Mouse (Mus musculus): ENCODE measurements around the gene Prss23. TPM values are rescaled to one million over a fixed set of nuclear protein-coding genes. Genes with fewer than 3 reads are reported as not detected.

The Prss23 gene
- polyA plus RNA-seq (2012), result 0.02 TPM in 1 of 2 replicates, not detected in the other

- H3K4me1 ChIP-seq (ENCODE audit: control insufficient read depth), result no peaks in the 10 kb centered on the region
- no peaks in the 10 kb centered on the region for H3K36me3 ChIP-seq (ENCODE audit: control insufficient read depth)
- H3K9me3 ChIP-seq (ENCODE audit: control insufficient read depth, low read length), result no peaks in the 10 kb centered on the region
- peaks cover 2% of the 10 kb centered on the region for H3K27me3 ChIP-seq (ENCODE audit: control insufficient read depth)
- no peak for TF ChIP-seq TAL1 (IDR thresholded peaks at IDR 0.05; ENCODE audit: low read length)
- no peak for TF ChIP-seq GATA1 (IDR thresholded peaks at IDR 0.05; ENCODE audit: low read length)
- H3K4me3 ChIP-seq (replicated peaks), result no peak within 1 kb of the TSS
Observed at GRCm38 (mm10) chr7:89526731-89527429, at the start of gene Prss23. TSS of gene Prss23 (minus strand) at chr7:89527187.

DNA sequence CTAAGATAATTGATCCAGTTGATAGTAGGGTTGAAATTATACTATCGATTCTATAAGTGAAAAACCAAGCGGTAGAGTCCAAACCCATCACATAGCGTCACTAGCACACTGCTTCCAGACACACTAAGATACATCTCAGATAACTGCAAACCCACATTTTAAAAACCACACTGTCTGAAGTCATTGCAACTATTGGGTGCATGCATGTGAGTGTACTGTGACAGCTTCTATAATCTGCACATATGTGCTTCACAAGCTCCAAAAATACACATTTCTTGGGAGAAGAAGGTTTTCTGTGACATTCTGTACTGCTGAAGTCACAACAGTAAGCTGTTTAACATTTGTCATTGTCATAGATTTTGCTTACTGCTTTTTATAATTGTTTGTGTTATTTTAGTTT lies 49.1 kb upstream of the Prss23 start:
- Histone ChIP-seq H3K4me3 (replicated peaks) (no peak overlapping the region), H3K36me3 (ENCODE audit: control insufficient read depth) (no peaks in the 10 kb centered on the region), H3K4me1 (ENCODE audit: control insufficient read depth) (no peaks in the 10 kb centered on the region), H3K9me3 (ENCODE audit: control insufficient read depth, low read length) (no peaks in the 10 kb centered on the region), H3K27me3 (ENCODE audit: control insufficient read depth) (no peaks in the 10 kb centered on the region)
- no peak for TF ChIP-seq TAL1 (IDR thresholded peaks at IDR 0.05; ENCODE audit: low read length)
- no peak for TF ChIP-seq GATA1 (IDR thresholded peaks at IDR 0.05; ENCODE audit: low read length)

DNA sequence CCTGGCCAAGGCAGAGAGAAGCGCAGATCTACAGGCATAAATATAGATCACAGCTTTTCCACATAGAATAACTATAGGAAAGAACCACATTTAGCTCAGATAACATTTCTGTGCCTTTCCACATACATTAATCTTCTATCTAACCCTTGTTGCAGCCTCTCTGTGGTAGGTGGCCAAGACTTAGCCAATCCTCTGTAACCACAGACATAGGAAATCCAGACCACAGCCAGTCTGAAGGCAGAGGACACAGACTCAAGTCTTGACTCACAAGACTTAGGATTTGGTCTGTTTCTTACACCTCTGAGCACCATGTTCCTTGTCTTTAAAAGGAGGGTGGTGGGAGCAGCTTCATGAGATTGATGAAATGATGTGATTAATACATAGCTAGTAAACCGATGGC lies 37.6 kb upstream of the Prss23 start:
- no peaks in the 10 kb centered on the region for H3K4me1 ChIP-seq (ENCODE audit: control insufficient read depth)
- H3K9me3 ChIP-seq (ENCODE audit: control insufficient read depth, low read length), result no peaks in the 10 kb centered on the region
- H3K36me3 ChIP-seq (ENCODE audit: control insufficient read depth), result no peaks in the 10 kb centered on the region
- no peak overlapping the region for H3K4me3 ChIP-seq (replicated peaks)
- H3K27me3 ChIP-seq (ENCODE audit: control insufficient read depth), result no peaks in the 10 kb centered on the region
- TF ChIP-seq GATA1 (IDR thresholded peaks at IDR 0.05; ENCODE audit: low read length), result no peak
- TF ChIP-seq TAL1 (IDR thresholded peaks at IDR 0.05; ENCODE audit: low read length), result no peak

GRCm38 (mm10) chr7:89563501-89563900 lies 36.5 kb upstream of the Prss23 start:
- Histone ChIP-seq H3K4me3 (replicated peaks) (no peak overlapping the region), H3K36me3 (ENCODE audit: control insufficient read depth) (no peaks in the 10 kb centered on the region), H3K9me3 (ENCODE audit: control insufficient read depth, low read length) (no peaks in the 10 kb centered on the region), H3K27me3 (ENCODE audit: control insufficient read depth) (no peaks in the 10 kb centered on the region), H3K4me1 (ENCODE audit: control insufficient read depth) (no peaks in the 10 kb centered on the region)
- no peak for TF ChIP-seq TAL1 (IDR thresholded peaks at IDR 0.05; ENCODE audit: low read length)
- no peak for TF ChIP-seq GATA1 (IDR thresholded peaks at IDR 0.05; ENCODE audit: low read length)

DNA sequence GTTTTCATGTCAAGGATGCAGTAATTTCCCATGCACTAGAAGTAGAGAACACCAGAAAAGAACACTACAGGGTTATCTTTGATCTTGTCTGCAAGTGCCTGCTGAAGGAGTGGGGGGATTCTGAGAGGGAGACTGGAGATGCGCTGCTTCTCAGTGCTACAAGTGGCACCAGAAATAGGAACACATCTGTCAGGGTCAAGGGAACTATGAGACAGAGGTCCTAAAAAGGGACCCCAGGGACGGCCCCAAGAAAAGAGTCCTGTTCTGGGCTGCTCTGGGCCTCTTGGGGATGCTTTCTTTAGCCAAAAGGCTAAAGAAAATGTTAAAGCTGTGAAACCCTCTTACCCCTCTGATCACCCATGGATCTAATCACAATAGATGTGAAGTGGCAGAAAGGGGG lies 35.2 kb upstream of the Prss23 start:
- TF ChIP-seq GATA1 (IDR thresholded peaks at IDR 0.05; ENCODE audit: low read length) (no peak), TAL1 (IDR thresholded peaks at IDR 0.05; ENCODE audit: low read length) (no peak)
- no peak overlapping the region for H3K4me3 ChIP-seq (replicated peaks)
- no peaks in the 10 kb centered on the region for H3K36me3 ChIP-seq (ENCODE audit: control insufficient read depth)
- H3K4me1 ChIP-seq (ENCODE audit: control insufficient read depth), result no peaks in the 10 kb centered on the region
- no peaks in the 10 kb centered on the region for H3K27me3 ChIP-seq (ENCODE audit: control insufficient read depth)
- H3K9me3 ChIP-seq (ENCODE audit: control insufficient read depth, low read length), result no peaks in the 10 kb centered on the region

DNA sequence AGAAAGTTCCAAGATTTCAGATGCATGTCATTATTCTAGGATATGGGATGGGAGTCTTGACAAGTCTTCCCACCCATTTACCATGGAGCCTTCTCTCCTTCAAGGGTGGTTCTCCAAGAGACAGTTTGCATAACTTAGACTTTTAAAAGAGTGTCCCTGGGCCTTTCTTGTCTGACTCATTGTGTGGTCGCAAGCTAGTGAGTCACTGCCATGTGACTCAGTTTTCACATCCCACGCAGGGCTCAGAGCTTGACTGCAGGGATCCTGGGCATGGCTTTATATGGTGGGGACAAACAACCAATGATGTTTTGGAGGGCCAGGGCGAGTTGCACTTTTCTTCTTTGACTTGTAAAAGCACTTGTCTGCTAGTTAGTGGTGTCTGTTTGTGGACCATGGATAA lies 34.0 kb upstream of the Prss23 start:
- no peak for TF ChIP-seq GATA1 (IDR thresholded peaks at IDR 0.05; ENCODE audit: low read length)
- no peak for TF ChIP-seq TAL1 (IDR thresholded peaks at IDR 0.05; ENCODE audit: low read length)
- H3K4me3 ChIP-seq (replicated peaks), result no peak overlapping the region
- H3K9me3 ChIP-seq (ENCODE audit: control insufficient read depth, low read length), result no peaks in the 10 kb centered on the region
- no peaks in the 10 kb centered on the region for H3K4me1 ChIP-seq (ENCODE audit: control insufficient read depth)
- H3K36me3 ChIP-seq (ENCODE audit: control insufficient read depth), result no peaks in the 10 kb centered on the region
- no peaks in the 10 kb centered on the region for H3K27me3 ChIP-seq (ENCODE audit: control insufficient read depth)

DNA sequence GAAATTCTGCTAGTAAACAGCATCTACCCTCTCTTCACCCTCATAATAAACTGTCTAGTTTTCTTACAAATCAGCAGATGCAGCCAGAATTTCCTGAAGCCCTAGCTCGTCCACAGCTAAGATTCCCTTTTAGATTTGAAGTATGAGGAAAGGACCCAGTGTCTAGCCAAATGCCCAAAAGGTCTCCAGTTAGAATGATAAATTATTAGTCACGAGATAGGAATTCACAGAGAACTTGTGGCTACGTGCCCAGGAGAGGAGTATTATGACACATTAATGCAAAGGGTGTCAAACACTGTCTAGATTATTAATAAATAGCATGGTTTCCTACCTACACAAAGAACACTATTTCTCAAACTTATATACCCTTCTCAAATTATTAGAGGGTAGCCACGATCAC lies 32.6 kb upstream of the Prss23 start:
- Histone ChIP-seq H3K36me3 (ENCODE audit: control insufficient read depth) (no peaks in the 10 kb centered on the region), H3K4me3 (replicated peaks) (no peak overlapping the region), H3K9me3 (ENCODE audit: control insufficient read depth, low read length) (no peaks in the 10 kb centered on the region), H3K4me1 (ENCODE audit: control insufficient read depth) (no peaks in the 10 kb centered on the region), H3K27me3 (ENCODE audit: control insufficient read depth) (no peaks in the 10 kb centered on the region)
- TF ChIP-seq TAL1 (IDR thresholded peaks at IDR 0.05; ENCODE audit: low read length) (no peak), GATA1 (IDR thresholded peaks at IDR 0.05; ENCODE audit: low read length) (no peak)

- H3K4me3 ChIP-seq (replicated peaks), result no peak overlapping the region
- no peaks in the 10 kb centered on the region for H3K27me3 ChIP-seq (ENCODE audit: control insufficient read depth)
- no peaks in the 10 kb centered on the region for H3K9me3 ChIP-seq (ENCODE audit: control insufficient read depth, low read length)
- H3K36me3 ChIP-seq (ENCODE audit: control insufficient read depth), result no peaks in the 10 kb centered on the region
- no peak for TF ChIP-seq TAL1 (IDR thresholded peaks at IDR 0.05; ENCODE audit: low read length)
- TF ChIP-seq GATA1 (IDR thresholded peaks at IDR 0.05; ENCODE audit: low read length), result no peak
- no peaks in the 10 kb centered on the region for H3K4me1 ChIP-seq (ENCODE audit: control insufficient read depth)
Observed at GRCm38 (mm10) chr7:89559105-89559504, 32.1 kb upstream of the Prss23 start.

GRCm38 (mm10) chr7:89558446-89559039 lies 31.6 kb upstream of the Prss23 start:
- no peak overlapping the region for H3K4me3 ChIP-seq (replicated peaks)
- no peaks in the 10 kb centered on the region for H3K9me3 ChIP-seq (ENCODE audit: control insufficient read depth, low read length)
- H3K27me3 ChIP-seq (ENCODE audit: control insufficient read depth), result no peaks in the 10 kb centered on the region
- TF ChIP-seq TAL1 (IDR thresholded peaks at IDR 0.05; ENCODE audit: low read length) (no peak), GATA1 (IDR thresholded peaks at IDR 0.05; ENCODE audit: low read length) (no peak)
- no peaks in the 10 kb centered on the region for H3K4me1 ChIP-seq (ENCODE audit: control insufficient read depth)
- no peaks in the 10 kb centered on the region for H3K36me3 ChIP-seq (ENCODE audit: control insufficient read depth)

All from erythroblast, embryonic 14.5 days (primary cell).